Mouse (Mus musculus): ENCODE results near the gene Pus7l.

GRCm38 (mm10) chr15:94591356-94591755, 48.0 kb upstream of the Pus7l start:
- peak; percentile 15 to 51; a peak in 1 of 4 replicates for TF ChIP-seq EP300 (IDR thresholded peaks at IDR 0.05; ENCODE audit: low read depth in 1 of 2, low read length in 2 of 2)
- TF ChIP-seq JUND (IDR thresholded peaks at IDR 0.05; ENCODE audit: low read depth, low read length), result no peak
- TF ChIP-seq NRF1 (IDR thresholded peaks at IDR 0.05; ENCODE audit: insufficient read depth, low read depth, low read length, poor library complexity, severe bottlenecking), result no peak
- TF ChIP-seq RAD21 (IDR thresholded peaks at IDR 0.05; ENCODE audit: low read depth, low read length), result no peak
- no peak for TF ChIP-seq ZKSCAN1 (IDR thresholded peaks at IDR 0.05; ENCODE audit: low read depth, low read length)
- TF ChIP-seq CTCF (IDR thresholded peaks at IDR 0.05 in 2 of 3, conservative IDR thresholded peaks at IDR 0.05 in 1 of 3; ENCODE audit: control insufficient read depth in 1 of 3, insufficient read depth in 1 of 3, low read depth in 2 of 3, low read length in 3 of 3, poor library complexity in 1 of 3, severe bottlenecking in 1 of 3), result no peak
- TF ChIP-seq TAL1 (IDR thresholded peaks at IDR 0.05; ENCODE audit: low read length), result no peak

Measured in MEL (cell line).